Mouse (Mus musculus): ENCODE measurements around the gene Cacna1a. TPM values are rescaled to one million over a fixed set of nuclear protein-coding genes. Genes with fewer than 3 reads are reported as not detected.

The Cacna1a gene
- polyA plus RNA-seq, 1 experiment: 21.6 TPM

- peaks cover 22% of the 10 kb centered on the region for H3K27me3 ChIP-seq (replicated peaks)
- H3K36me3 ChIP-seq (replicated peaks; ENCODE audit: low read length): no peaks in the 10 kb centered on the region
- H3K4me1 ChIP-seq: peaks cover 3% of the 10 kb centered on the region; the same call in 1 of the 2 replicates
- H3K9me3 ChIP-seq: no peaks in the 10 kb centered on the region
- H3K4me3 ChIP-seq (replicated peaks): no peak overlapping the region
- no peak for TF ChIP-seq GATA1 (IDR thresholded peaks at IDR 0.05; ENCODE audit: borderline replicate concordance, low read length)
- TF ChIP-seq FLI1 (IDR thresholded peaks at IDR 0.05; ENCODE audit: low read length): no peak
Observed at GRCm38 (mm10) chr8:84518720-84519119, 130.5 kb downstream of the Cacna1a start.

GRCm38 (mm10) chr8:84519767-84520626, 131.8 kb downstream of the Cacna1a start:
- no peaks in the 10 kb centered on the region for H3K36me3 ChIP-seq (replicated peaks; ENCODE audit: low read length)
- H3K4me1 ChIP-seq: peaks cover 3% of the 10 kb centered on the region; the same call in 1 of the 2 replicates
- no peaks in the 10 kb centered on the region for H3K9me3 ChIP-seq
- peaks cover 21% of the 10 kb centered on the region for H3K27me3 ChIP-seq (replicated peaks)
- TF ChIP-seq GATA1 (IDR thresholded peaks at IDR 0.05; ENCODE audit: borderline replicate concordance, low read length) (no peak), FLI1 (IDR thresholded peaks at IDR 0.05; ENCODE audit: low read length) (no peak)
- H3K4me3 ChIP-seq (replicated peaks): no peak overlapping the region

- H3K9me3 ChIP-seq: no peaks in the 10 kb centered on the region
- no peak overlapping the region for H3K4me3 ChIP-seq (replicated peaks)
- peaks cover 18% of the 10 kb centered on the region for H3K27me3 ChIP-seq (replicated peaks)
- H3K36me3 ChIP-seq (replicated peaks; ENCODE audit: low read length): no peaks in the 10 kb centered on the region
- no peak for TF ChIP-seq GATA1 (IDR thresholded peaks at IDR 0.05; ENCODE audit: borderline replicate concordance, low read length)
- TF ChIP-seq FLI1 (IDR thresholded peaks at IDR 0.05; ENCODE audit: low read length): no peak
- peaks cover 3% of the 10 kb centered on the region; the same call in 1 of the 2 replicates for H3K4me1 ChIP-seq
Observed at GRCm38 (mm10) chr8:84520999-84521398, 132.8 kb downstream of the Cacna1a start.

- Histone ChIP-seq H3K27me3 (replicated peaks) (peaks cover 15% of the 10 kb centered on the region), H3K4me1 (no peaks in the 10 kb centered on the region), H3K36me3 (replicated peaks; ENCODE audit: low read length) (no peaks in the 10 kb centered on the region), H3K9me3 (peaks cover 25% of the 10 kb centered on the region), H3K4me3 (replicated peaks) (no peak overlapping the region)
- TF ChIP-seq FLI1 (IDR thresholded peaks at IDR 0.05; ENCODE audit: low read length): no peak
- no peak for TF ChIP-seq GATA1 (IDR thresholded peaks at IDR 0.05; ENCODE audit: borderline replicate concordance, low read length)
Observed at GRCm38 (mm10) chr8:84528036-84528435, 139.8 kb downstream of the Cacna1a start.

GRCm38 (mm10) chr8:84529548-84529947, 141.3 kb downstream of the Cacna1a start:
- no peaks in the 10 kb centered on the region for H3K4me1 ChIP-seq
- H3K4me3 ChIP-seq (replicated peaks): no peak overlapping the region
- peaks cover 12% of the 10 kb centered on the region for H3K27me3 ChIP-seq (replicated peaks)
- no peaks in the 10 kb centered on the region for H3K36me3 ChIP-seq (replicated peaks; ENCODE audit: low read length)
- TF ChIP-seq GATA1 (IDR thresholded peaks at IDR 0.05; ENCODE audit: borderline replicate concordance, low read length) (no peak), FLI1 (IDR thresholded peaks at IDR 0.05; ENCODE audit: low read length) (no peak)
- H3K9me3 ChIP-seq: peaks cover 28% of the 10 kb centered on the region

GRCm38 (mm10) chr8:84532725-84533124, 144.5 kb downstream of the Cacna1a start:
- H3K27me3 ChIP-seq (replicated peaks): peaks cover 14% of the 10 kb centered on the region
- peaks cover 34% of the 10 kb centered on the region for H3K9me3 ChIP-seq
- no peak overlapping the region for H3K4me3 ChIP-seq (replicated peaks)
- TF ChIP-seq FLI1 (IDR thresholded peaks at IDR 0.05; ENCODE audit: low read length): no peak
- TF ChIP-seq GATA1 (IDR thresholded peaks at IDR 0.05; ENCODE audit: borderline replicate concordance, low read length): no peak
- no peaks in the 10 kb centered on the region for H3K36me3 ChIP-seq (replicated peaks; ENCODE audit: low read length)
- H3K4me1 ChIP-seq: no peaks in the 10 kb centered on the region

- Histone ChIP-seq H3K27me3 (replicated peaks) (peaks cover 14% of the 10 kb centered on the region), H3K4me1 (no peaks in the 10 kb centered on the region), H3K36me3 (replicated peaks; ENCODE audit: low read length) (no peaks in the 10 kb centered on the region), H3K4me3 (replicated peaks) (no peak overlapping the region), H3K9me3 (peaks cover 34% of the 10 kb centered on the region)
- TF ChIP-seq GATA1 (IDR thresholded peaks at IDR 0.05; ENCODE audit: borderline replicate concordance, low read length) (no peak), FLI1 (IDR thresholded peaks at IDR 0.05; ENCODE audit: low read length) (no peak)
Observed at GRCm38 (mm10) chr8:84533341-84533740, 145.1 kb downstream of the Cacna1a start.

GRCm38 (mm10) chr8:84536917-84537316, 148.7 kb downstream of the Cacna1a start:
- Histone ChIP-seq H3K36me3 (replicated peaks; ENCODE audit: low read length) (no peaks in the 10 kb centered on the region), H3K27me3 (replicated peaks) (peaks cover 14% of the 10 kb centered on the region), H3K4me3 (replicated peaks) (no peak overlapping the region), H3K4me1 (no peaks in the 10 kb centered on the region), H3K9me3 (peaks cover 17% of the 10 kb centered on the region)
- TF ChIP-seq FLI1 (IDR thresholded peaks at IDR 0.05; ENCODE audit: low read length) (no peak), GATA1 (IDR thresholded peaks at IDR 0.05; ENCODE audit: borderline replicate concordance, low read length) (no peak)

GRCm38 (mm10) chr8:84539376-84539775, 151.1 kb downstream of the Cacna1a start:
- H3K4me1 ChIP-seq: no peaks in the 10 kb centered on the region
- TF ChIP-seq FLI1 (IDR thresholded peaks at IDR 0.05; ENCODE audit: low read length) (no peak), GATA1 (IDR thresholded peaks at IDR 0.05; ENCODE audit: borderline replicate concordance, low read length) (no peak)
- no peaks in the 10 kb centered on the region for H3K36me3 ChIP-seq (replicated peaks; ENCODE audit: low read length)
- no peak overlapping the region for H3K4me3 ChIP-seq (replicated peaks)
- peaks cover 17% of the 10 kb centered on the region for H3K27me3 ChIP-seq (replicated peaks)
- H3K9me3 ChIP-seq: peaks cover 5% of the 10 kb centered on the region; the same call in 1 of the 2 replicates

GRCm38 (mm10) chr8:84542481-84542880, 154.2 kb downstream of the Cacna1a start:
- H3K4me1 ChIP-seq: 0 out of 2 replicates have a peak, but pooled peaks cover 3% of the 10 kb centered on the region
- no peaks in the 10 kb centered on the region for H3K36me3 ChIP-seq (replicated peaks; ENCODE audit: low read length)
- H3K9me3 ChIP-seq: 0 out of 2 replicates have a peak, but pooled peaks cover 2% of the 10 kb centered on the region
- H3K4me3 ChIP-seq (replicated peaks): no peak overlapping the region
- TF ChIP-seq GATA1 (IDR thresholded peaks at IDR 0.05; ENCODE audit: borderline replicate concordance, low read length) (no peak), FLI1 (IDR thresholded peaks at IDR 0.05; ENCODE audit: low read length) (no peak)
- H3K27me3 ChIP-seq (replicated peaks): peaks cover 27% of the 10 kb centered on the region
